Mouse (Mus musculus) forebrain, embryonic 13.5 days (tissue): ENCODE measurements around the gene Zswim2. TPM values are rescaled to one million over a fixed set of nuclear protein-coding genes. Genes with fewer than 3 reads are reported as not detected.

Experiments used
- ATAC-seq: fragments of 200-750 bp; cut with Nextera tagmentation; 2 replicates; pipeline ENCODE4 v1.8.0; 2017
- H3K27ac ChIP-seq: fragments of 300-500 bp; sonication (generic); 2 replicates; pipeline ENCODE4 v1.5.1; 2015; ENCODE audit warnings: inconsistent platforms, mild to moderate bottlenecking, moderate library complexity
- H3K27me3 ChIP-seq: fragments of 300-500 bp; sonication (generic); 2 replicates; pipeline ENCODE4 v1.6.1; 2015; ENCODE audit warnings: mild to moderate bottlenecking, inconsistent platforms
- H3K36me3 ChIP-seq: fragments of 300-500 bp; sonication (generic); 2 replicates; pipeline ENCODE4 v1.6.1; 2015; ENCODE audit warnings: mild to moderate bottlenecking, inconsistent platforms; ENCODE audit not compliant: poor library complexity, severe bottlenecking
- H3K4me1 ChIP-seq: fragments of 300-500 bp; sonication (generic); 2 replicates; pipeline ENCODE4 v1.6.1; 2015; ENCODE audit warnings: inconsistent platforms
- H3K4me2 ChIP-seq: fragments of 300-500 bp; sonication (generic); 2 replicates; pipeline ENCODE4 v1.6.1; 2015; ENCODE audit warnings: inconsistent platforms, mild to moderate bottlenecking, moderate library complexity
- H3K4me3 ChIP-seq: fragments of 300-500 bp; sonication (generic); 2 replicates; pipeline ENCODE4 v1.5.1; 2015; ENCODE audit warnings: mild to moderate bottlenecking, inconsistent platforms
- H3K9ac ChIP-seq: fragments of 300-500 bp; sonication (generic); 2 replicates; pipeline ENCODE4 v1.6.1; 2015; ENCODE audit warnings: mild to moderate bottlenecking, inconsistent platforms
- H3K9me3 ChIP-seq: fragments of 300-500 bp; sonication (generic); replicated peaks from 2 replicates; pipeline ENCODE4 v1.6.1; 2016; ENCODE audit warnings: inconsistent platforms
- WGBS: fragments of 180-500 bp; shearing (Covaris S2); methylation state at CpG from one replicate; pipeline ENCODE4 v1.1.7; 2015; 5-methylcytosine and 5-hydroxymethylcytosine counted together
- polyA plus RNA-seq: library from polyadenylated mRNA; unstranded; fragments of >200 nt; fragmentation: Nextera tagmentation; extraction: Ambion mirVana; gene quantifications from 2 replicates; pipeline ENCODE4 v1.2.1, GENCODE M21; 2015

Zswim2 gene
- polyA plus RNA-seq, 1 experiment from 2014 or later = not detected

GRCm38 (mm10) chr2:83893701-83894100 is 47.3 kb downstream of the Zswim2 start:
- H3K4me1 ChIP-seq = no peaks in the 10 kb centered on the region
- no peak overlapping the region for H3K4me3 ChIP-seq
- no peak overlapping the region for H3K9ac ChIP-seq
- 96% methylated on average over 2 of the region's 2 CpGs for WGBS
- H3K4me2 ChIP-seq = no peak overlapping the region
- ATAC-seq = no peak
- H3K27me3 ChIP-seq = no peaks in the 10 kb centered on the region
- no peaks in the 10 kb centered on the region for H3K9me3 ChIP-seq
- H3K27ac ChIP-seq = no peak overlapping the region
- H3K36me3 ChIP-seq = no peaks in the 10 kb centered on the region

- H3K4me2 ChIP-seq = no peak overlapping the region
- H3K36me3 ChIP-seq = peaks cover 19% of the 10 kb centered on the region
- WGBS = 88% methylated on average over 6 of the region's 6 CpGs
- H3K27ac ChIP-seq = no peak overlapping the region
- H3K4me3 ChIP-seq = no peak overlapping the region
- no peak overlapping the region for H3K9ac ChIP-seq
- no peaks in the 10 kb centered on the region for H3K9me3 ChIP-seq
- ATAC-seq = no peak
- H3K27me3 ChIP-seq = no peaks in the 10 kb centered on the region
- H3K4me1 ChIP-seq = no peaks in the 10 kb centered on the region
Observed at GRCm38 (mm10) chr2:83883850-83884420, 57.1 kb downstream of the Zswim2 start.

Other genes with a start within 250 kb of the Zswim2 start
- 24.0 and 24.9 TPM in 2 replicates for gene Itgav, start 216.8 kb downstream of the Zswim2 start, polyA plus RNA-seq
- 47.2 and 55.0 TPM in 2 replicates for gene Fam171b, start 128.6 kb downstream of the Zswim2 start, polyA plus RNA-seq
- gene Gm13698, start 14.5 kb upstream of the Zswim2 start, polyA plus RNA-seq = not detected in 2 replicates
- gene Gm13693, start 20.3 kb upstream of the Zswim2 start, polyA plus RNA-seq = not detected in 2 replicates
- gene Gm13695, start 26.1 kb upstream of the Zswim2 start, polyA plus RNA-seq = not detected in 2 replicates
- not detected in 2 replicates for gene Gm13696, start 31.9 kb upstream of the Zswim2 start, polyA plus RNA-seq
- not detected in 2 replicates for gene Gm13694, start 37.7 kb upstream of the Zswim2 start, polyA plus RNA-seq
- not detected in 2 replicates for gene Gm13697, start 43.5 kb upstream of the Zswim2 start, polyA plus RNA-seq
- not detected in 2 replicates for gene Gm13691, start 49.3 kb upstream of the Zswim2 start, polyA plus RNA-seq